Mouse (Mus musculus) spleen, adult 2 months (tissue): ENCODE measurements around the gene Ccdc114. TPM values are rescaled to one million over a fixed set of nuclear protein-coding genes. Genes with fewer than 3 reads are reported as not detected.

Experiments used
- DNase-seq, 2 experiments: peaks; one replicate each; pipeline versions ENCODE4 v3.0.0 to v3.0.0-alpha.2; 2012 to 2021; ENCODE audit warnings: low spot score in 2 of 2, low read depth in 1 of 2
- H3K27ac ChIP-seq: fragments of 200-500 bp; 2 replicates; pipeline ENCODE4 v1.5.1; 2012; ENCODE audit warnings: low read length, inconsistent platforms; ENCODE audit not compliant: insufficient read depth
- H3K27me3 ChIP-seq: fragments of 200-500 bp; 2 replicates; pipeline ENCODE4 v1.6.1; 2012; ENCODE audit warnings: mild to moderate bottlenecking, moderate library complexity, low read length, inconsistent platforms; ENCODE audit not compliant: control insufficient read depth, insufficient read depth
- H3K36me3 ChIP-seq: fragments of 200-500 bp; 2 replicates; pipeline ENCODE4 v1.6.1; 2012; ENCODE audit warnings: mild to moderate bottlenecking, low read length, inconsistent platforms; ENCODE audit not compliant: control insufficient read depth, insufficient read depth
- H3K4me1 ChIP-seq: fragments of 200-500 bp; 2 replicates; pipeline ENCODE4 v1.6.1; 2011; ENCODE audit warnings: inconsistent platforms; ENCODE audit not compliant: control insufficient read depth, insufficient read depth, insufficient read length
- H3K4me3 ChIP-seq: fragments of 200-500 bp; 2 replicates; pipeline ENCODE4 v1.5.1; 2011; ENCODE audit warnings: mild to moderate bottlenecking, inconsistent platforms; ENCODE audit not compliant: insufficient read depth, insufficient read length; ENCODE audit errors: extremely low read depth
- CTCF ChIP-seq: fragments of 200-500 bp; IDR thresholded peaks from 2 replicates; pipeline ENCODE4 v1.5.1; 2011; ENCODE audit warnings: mild to moderate bottlenecking, inconsistent platforms; ENCODE audit not compliant: insufficient read depth, insufficient read length, insufficient replicate concordance; ENCODE audit errors: extremely low read depth
- POLR2A ChIP-seq: fragments of 200-500 bp; IDR thresholded peaks from 2 replicates; pipeline ENCODE4 v1.6.1; 2011; ENCODE audit warnings: low read depth, low read length, inconsistent platforms
- WGBS: fragments of 180-500 bp; shearing (Covaris S2); methylation state at CpG from one replicate; pipeline ENCODE4 v1.1.7; 2018; 5-methylcytosine and 5-hydroxymethylcytosine counted together
- polyA plus RNA-seq: library from polyadenylated mRNA; depleted of rRNA; stranded (reverse); fragments of >200 nt; gene quantifications from 2 replicates; pipeline ENCODE4 v1.2.3, GENCODE M21; 2012

The Ccdc114 gene
- polyA plus RNA-seq, 1 experiment, result 1.7 TPM

DNA sequence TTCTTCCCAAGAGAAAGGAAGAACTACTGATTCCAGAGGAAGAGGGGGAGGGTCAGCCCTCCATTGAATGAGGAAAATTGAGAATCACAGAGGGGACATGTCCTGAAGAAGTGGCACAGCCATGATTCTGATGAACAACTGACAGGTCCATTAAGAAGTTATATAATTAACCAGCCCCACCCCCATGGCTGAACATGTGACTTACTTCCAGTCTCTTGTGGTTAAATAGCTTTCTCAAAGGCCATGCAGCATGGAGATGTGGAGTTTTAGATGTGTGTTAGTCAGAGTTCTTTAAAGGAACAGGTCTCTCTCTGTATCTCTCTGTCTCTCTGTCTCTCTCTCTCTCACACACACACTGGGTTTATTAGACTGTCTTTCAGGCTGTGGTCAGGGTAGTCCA lies 15.5 kb upstream of the Ccdc114 start:
- Histone ChIP-seq H3K4me1 (peaks cover 13% of the 10 kb centered on the region; the same call in 1 of the 2 replicates), H3K27ac (no peak overlapping the region), H3K4me3 (no peak overlapping the region), H3K36me3 (no peaks in the 10 kb centered on the region), H3K27me3 (no peaks in the 10 kb centered on the region)
- no peak for DNase-seq
- no peak for TF ChIP-seq CTCF
- TF ChIP-seq POLR2A, result no peak

DNA sequence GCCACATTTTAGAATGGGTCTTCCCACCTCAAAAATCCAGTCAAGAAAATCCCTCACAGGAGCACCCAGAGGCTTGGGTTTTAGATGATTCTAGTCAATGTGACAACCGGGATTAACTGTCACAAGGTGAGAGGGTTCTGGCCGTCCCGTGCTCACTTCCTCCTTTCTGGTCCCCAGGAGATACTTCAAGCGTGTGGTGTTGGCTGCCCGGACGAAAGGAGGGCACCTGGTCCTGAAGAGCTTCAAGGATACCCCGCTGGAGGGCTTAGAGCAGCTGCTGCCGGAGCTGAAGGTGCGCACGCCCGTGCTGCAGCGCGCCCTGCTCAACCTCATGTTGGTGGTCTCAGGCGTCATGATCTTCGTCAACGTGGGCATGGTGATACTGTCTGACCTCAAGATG lies 14.7 kb upstream of the Ccdc114 start:
- Histone ChIP-seq H3K36me3 (no peaks in the 10 kb centered on the region), H3K4me1 (peaks cover 13% of the 10 kb centered on the region; the same call in 1 of the 2 replicates), H3K27me3 (no peaks in the 10 kb centered on the region), H3K27ac (no peak overlapping the region), H3K4me3 (no peak overlapping the region)
- DNase-seq, result no peak
- 72% methylated on average over 16 of the region's 16 CpGs for WGBS
- TF ChIP-seq CTCF (no peak), POLR2A (no peak)

- Histone ChIP-seq H3K4me3 (no peak overlapping the region), H3K36me3 (peaks cover 5% of the 10 kb centered on the region; the same call in 1 of the 2 replicates), H3K27ac (no peak overlapping the region), H3K27me3 (no peaks in the 10 kb centered on the region), H3K4me1 (peaks cover 22% of the 10 kb centered on the region; the same call in 1 of the 2 replicates)
- 91% methylated on average over 6 of the region's 6 CpGs for WGBS
- no peak for DNase-seq
- no peak for TF ChIP-seq CTCF
- no peak for TF ChIP-seq POLR2A
Measured at GRCm38 (mm10) chr7:45914067-45914466, 9.8 kb upstream of the Ccdc114 start.

- WGBS, result 90% methylated on average over 5 of the region's 5 CpGs
- Histone ChIP-seq H3K4me3 (no peak overlapping the region), H3K4me1 (peaks cover 28% of the 10 kb centered on the region; the same call in 1 of the 2 replicates), H3K27ac (no peak overlapping the region), H3K27me3 (no peaks in the 10 kb centered on the region), H3K36me3 (peaks cover 7% of the 10 kb centered on the region)
- no peak for DNase-seq
- TF ChIP-seq POLR2A (no peak), CTCF (no peak)
Measured at GRCm38 (mm10) chr7:45915011-45915410, 8.9 kb upstream of the Ccdc114 start.

GRCm38 (mm10) chr7:45916056-45917003 lies 7.5 kb upstream of the Ccdc114 start:
- peaks cover 7% of the 10 kb centered on the region for H3K36me3 ChIP-seq
- peaks cover 28% of the 10 kb centered on the region; the same call in 1 of the 2 replicates for H3K4me1 ChIP-seq
- peak; percentile 69 for DNase-seq
- no peaks in the 10 kb centered on the region for H3K27me3 ChIP-seq
- TF ChIP-seq POLR2A, result no peak
- TF ChIP-seq CTCF, result no peak
- peak overlapping the region; percentile 54 for H3K27ac ChIP-seq
- 17% methylated on average over 26 of the region's 26 CpGs for whole genome bisulfite sequencing
- peak overlapping the region; percentile 43 for H3K4me3 ChIP-seq

DNA sequence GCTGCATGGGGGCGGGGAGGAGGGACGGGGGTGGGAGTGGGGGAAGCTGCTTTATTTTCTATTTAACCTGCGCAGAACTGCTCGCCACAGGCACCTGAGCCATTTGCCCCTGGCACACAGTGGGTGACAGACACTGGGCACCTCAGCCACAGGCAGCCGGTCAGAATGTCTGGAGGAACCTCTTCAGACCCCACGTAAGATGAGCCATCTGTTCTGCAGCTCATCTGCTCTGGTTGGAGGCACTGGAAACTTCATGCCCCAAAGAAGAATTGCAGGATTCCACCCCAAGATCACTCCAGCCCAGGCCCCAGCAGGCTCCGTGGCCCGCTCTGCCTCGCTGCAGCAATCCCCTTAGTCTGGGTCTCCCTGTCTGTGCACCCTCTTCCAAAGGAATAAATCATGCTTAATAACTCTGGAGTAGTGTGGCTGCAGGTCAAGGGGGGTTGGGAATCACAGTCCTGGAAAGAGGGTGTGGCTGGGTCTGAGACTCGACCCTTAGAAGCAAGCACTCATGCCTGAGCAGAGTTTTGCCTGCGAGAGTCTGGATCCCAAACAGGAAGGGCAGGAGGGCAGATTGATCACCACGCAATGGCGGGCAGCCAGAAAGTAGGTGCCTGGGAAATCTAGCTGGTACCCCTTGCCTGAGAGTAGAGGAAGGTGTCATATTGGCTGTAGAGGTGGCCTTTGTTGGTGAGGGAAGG lies 6.7 kb upstream of the Ccdc114 start:
- no peak for DNase-seq
- H3K27ac ChIP-seq, result peak overlapping the region; percentile 57
- H3K4me3 ChIP-seq, result no peak overlapping the region
- H3K4me1 ChIP-seq, result peaks cover 35% of the 10 kb centered on the region
- WGBS, result 28% methylated on average over 13 of the region's 13 CpGs
- TF ChIP-seq POLR2A, result no peak
- no peak for TF ChIP-seq CTCF
- H3K36me3 ChIP-seq, result peaks cover 7% of the 10 kb centered on the region
- no peaks in the 10 kb centered on the region for H3K27me3 ChIP-seq
